Mouse (Mus musculus): ENCODE results near the gene 1700029I15Rik. TPM values are rescaled to one million over a fixed set of nuclear protein-coding genes. Genes with fewer than 3 reads are reported as not detected.

1700029I15Rik gene
- polyA plus RNA-seq, 2 experiments: 0.85 to 1.1 TPM

DNA sequence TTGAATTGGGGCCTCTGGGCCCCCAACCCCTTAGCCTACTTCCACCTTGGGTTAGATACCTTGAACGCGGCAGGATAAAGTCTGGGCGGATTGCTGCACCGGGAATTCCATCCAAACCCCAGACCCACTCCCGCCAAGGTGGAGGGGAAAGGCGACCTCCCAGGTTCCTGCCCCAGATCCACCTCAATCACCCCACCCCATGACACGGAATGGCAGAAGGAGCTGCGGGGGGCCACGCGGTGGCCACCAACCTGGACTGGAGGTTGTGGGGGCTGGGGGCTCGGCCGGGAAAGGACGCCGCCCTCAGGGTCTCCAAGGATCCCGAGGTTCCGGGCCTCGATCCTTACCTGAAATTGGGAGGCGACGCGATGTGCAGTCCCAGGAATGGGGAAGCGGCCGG, 18.3 kb downstream of the 1700029I15Rik start:
- TF ChIP-seq EP300 (IDR thresholded peaks at IDR 0.05; ENCODE audit: low read depth): no peak
- no peak for TF ChIP-seq CTCF (IDR thresholded peaks at IDR 0.05; ENCODE audit: low read depth)
- DNase-seq (ENCODE audit: low read depth in 3 of 3, low spot score in 3 of 3): no peak
- peak overlapping the region; percentile 58 for H3K4me2 ChIP-seq (ENCODE audit: low read depth)
- 9% methylated on average over 22 of the region's 22 CpGs for WGBS (ENCODE audit: insufficient replicate concordance)
- no peak overlapping the region for H3K27ac ChIP-seq
- no peaks in the 10 kb centered on the region for H3K9me3 ChIP-seq (ENCODE audit: control insufficient read depth, low read length)
- H3K27me3 ChIP-seq (ENCODE audit: control insufficient read depth, insufficient read depth, low read length): peaks cover 13% of the 10 kb centered on the region
- peaks cover 0 to 2% of the 10 kb centered on the region in 2 experiments; a peak in 1 of 4 replicates for H3K4me1 ChIP-seq (replicated peaks; ENCODE audit: control insufficient read depth in 2 of 2, insufficient read depth in 2 of 2, low read length in 1 of 2)
- ATAC-seq (ENCODE audit: insufficient read depth): no peak
- peak overlapping the region in 1 of 2 experiments; percentile 51; a peak in 3 of 4 replicates for H3K4me3 ChIP-seq (ENCODE audit: insufficient read depth in 1 of 2, low read depth in 2 of 2, low read length in 2 of 2)
- H3K9ac ChIP-seq (replicated peaks): no peak overlapping the region
- H3K36me3 ChIP-seq (replicated peaks; ENCODE audit: control insufficient read depth, insufficient read depth, low read depth): no peaks in the 10 kb centered on the region; the same call in 1 of the 2 replicates

DNA sequence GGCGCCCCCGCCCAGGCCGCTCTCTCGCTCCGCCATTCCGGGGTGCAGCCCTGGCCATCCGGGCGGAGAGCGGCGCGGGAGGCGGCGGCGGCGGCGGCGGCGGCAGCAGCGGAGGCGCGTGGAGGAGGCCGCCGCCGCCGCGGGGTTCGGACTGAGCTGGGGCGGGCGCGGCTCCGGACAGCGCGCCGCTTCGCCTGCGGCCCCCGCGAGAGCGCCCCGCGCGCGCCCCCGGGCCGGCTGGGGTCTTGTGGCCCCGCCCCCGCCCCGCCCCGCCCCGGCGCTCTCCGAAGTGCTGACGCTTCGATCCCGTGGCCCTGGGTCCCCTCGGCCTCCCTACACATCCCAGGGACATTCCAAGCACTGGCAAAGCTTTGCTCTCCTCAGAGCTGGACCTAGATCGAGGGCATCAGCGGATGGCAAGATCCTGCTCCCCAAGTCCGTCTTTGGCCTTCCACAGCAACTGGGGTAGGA, 18.8 kb downstream of the 1700029I15Rik start, which contains the start of gene Mapk8ip1:
Gene Mapk8ip1 (minus strand): TSS at position 173 of the 471 bp plus-strand sequence.
- 2% methylated on average over 52 of the region's 59 CpGs for WGBS (ENCODE audit: insufficient replicate concordance)
- Histone ChIP-seq H3K36me3 (replicated peaks; ENCODE audit: control insufficient read depth, insufficient read depth, low read depth) (no peaks in the 10 kb centered on the region; the same call in 1 of the 2 replicates), H3K27me3 (ENCODE audit: control insufficient read depth, insufficient read depth, low read length) (peaks cover 13% of the 10 kb centered on the region), H3K4me3 (ENCODE audit: insufficient read depth in 1 of 2, low read depth in 2 of 2, low read length in 2 of 2) (peak within 1 kb of the TSS; percentile 36 to 51), H3K9ac (replicated peaks) (no peak within 1 kb of the TSS), H3K9me3 (ENCODE audit: control insufficient read depth, low read length) (no peaks in the 10 kb centered on the region), H3K27ac (no peak within 1 kb of the TSS), H3K4me2 (ENCODE audit: low read depth) (peak within 1 kb of the TSS; percentile 58), H3K4me1 (replicated peaks; ENCODE audit: control insufficient read depth in 2 of 2, insufficient read depth in 2 of 2, low read length in 1 of 2) (peaks cover 0 to 2% of the 10 kb centered on the region in 2 experiments; a peak in 1 of 4 replicates)
- 0 out of 2 replicates have a peak, but pooled peaks have one; percentile 22 for ATAC-seq (ENCODE audit: insufficient read depth)
- TF ChIP-seq EP300 (IDR thresholded peaks at IDR 0.05; ENCODE audit: low read depth) (no peak), CTCF (IDR thresholded peaks at IDR 0.05; ENCODE audit: low read depth) (no peak)
- DNase-seq (ENCODE audit: low read depth in 3 of 3, low spot score in 3 of 3): no peak

DNA sequence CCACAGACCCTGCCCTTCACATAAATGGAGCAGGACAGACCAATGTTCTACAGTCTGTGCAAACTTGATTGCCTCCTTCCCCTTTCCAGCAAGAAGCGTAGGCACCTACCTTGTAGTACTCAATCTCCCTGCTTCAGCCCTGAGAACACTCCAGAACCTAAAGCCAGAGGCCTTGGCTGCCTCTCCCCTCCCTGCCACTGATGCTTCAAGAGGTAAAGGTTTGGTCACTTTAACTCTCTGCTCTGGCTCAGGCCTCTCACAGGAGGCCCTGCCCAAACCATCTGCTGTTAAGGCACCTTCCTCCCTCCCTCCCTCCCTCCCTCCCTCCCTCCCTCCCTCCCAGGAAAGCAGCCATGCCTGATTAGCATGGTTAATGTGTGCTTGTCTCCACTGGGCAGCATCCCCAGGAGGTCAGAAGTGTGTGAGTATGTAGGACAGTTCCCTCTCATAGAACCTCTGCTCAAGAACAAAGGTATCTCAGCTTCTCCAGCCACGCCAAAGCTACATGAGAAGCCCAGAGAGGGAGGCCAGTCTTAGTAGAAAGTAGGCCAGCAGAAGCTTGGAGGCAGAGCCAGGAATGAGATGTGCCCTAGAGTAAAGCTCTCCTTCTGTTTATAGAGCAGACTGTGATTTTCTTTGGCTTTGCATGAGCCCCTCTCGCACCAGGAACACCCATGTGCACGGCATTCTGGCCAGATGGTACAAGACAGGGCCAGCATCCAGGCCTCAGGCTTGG, 20.4 kb downstream of the 1700029I15Rik start:
- WGBS (ENCODE audit: insufficient replicate concordance): 68% methylated on average over 4 of the region's 4 CpGs
- no peak for DNase-seq (ENCODE audit: low read depth in 3 of 3, low spot score in 3 of 3)
- ATAC-seq (ENCODE audit: insufficient read depth): no peak

DNA sequence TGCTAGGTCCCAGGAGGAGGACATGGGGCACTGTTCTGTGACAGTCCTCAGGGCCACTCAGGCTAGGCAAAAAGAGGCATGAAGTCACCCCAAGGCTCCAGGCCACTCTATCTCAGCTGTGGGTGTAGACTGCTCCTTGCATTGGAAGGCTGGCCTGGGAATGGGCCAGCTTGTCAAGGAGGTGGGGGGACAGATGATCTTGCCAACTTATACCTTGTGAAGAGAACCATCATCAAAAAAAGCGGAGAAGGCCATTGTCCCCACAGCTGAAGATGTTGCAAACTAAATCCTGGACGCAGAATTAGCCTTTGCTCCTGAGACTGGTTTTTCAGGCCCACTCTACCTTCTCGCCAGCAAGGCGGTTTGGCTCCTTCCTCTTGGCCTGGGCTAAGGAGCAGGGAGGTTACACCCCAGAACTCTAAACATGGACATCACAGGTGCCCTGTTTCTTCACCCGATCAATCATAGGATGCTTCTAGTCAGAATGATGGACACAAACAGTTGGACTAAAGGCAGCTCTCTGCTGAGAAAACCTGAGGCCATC, 21.5 kb downstream of the 1700029I15Rik start:
- ATAC-seq (ENCODE audit: insufficient read depth) (no peak), DNase-seq (ENCODE audit: low read depth in 3 of 3, low spot score in 3 of 3) (no peak)
- 79% methylated on average over 5 of the region's 5 CpGs for WGBS (ENCODE audit: insufficient replicate concordance)
- Histone ChIP-seq H3K4me3 (ENCODE audit: insufficient read depth in 1 of 2, low read depth in 2 of 2, low read length in 2 of 2) (no peak overlapping the region), H3K27ac (no peak overlapping the region), H3K9ac (replicated peaks) (no peak overlapping the region), H3K9me3 (ENCODE audit: control insufficient read depth, low read length) (no peaks in the 10 kb centered on the region), H3K36me3 (replicated peaks; ENCODE audit: control insufficient read depth, insufficient read depth, low read depth) (no peaks in the 10 kb centered on the region; the same call in 1 of the 2 replicates), H3K4me1 (replicated peaks; ENCODE audit: control insufficient read depth in 2 of 2, insufficient read depth in 2 of 2, low read length in 1 of 2) (peaks cover 0 to 2% of the 10 kb centered on the region in 2 experiments; a peak in 1 of 4 replicates), H3K27me3 (ENCODE audit: control insufficient read depth, insufficient read depth, low read length) (peaks cover 13% of the 10 kb centered on the region), H3K4me2 (ENCODE audit: low read depth) (no peak overlapping the region)
- TF ChIP-seq EP300 (IDR thresholded peaks at IDR 0.05; ENCODE audit: low read depth) (no peak), CTCF (IDR thresholded peaks at IDR 0.05; ENCODE audit: low read depth) (no peak)

More for the DNA sequence above, 20.4 kb downstream of the 1700029I15Rik start:
- H3K9ac ChIP-seq (replicated peaks): no peak overlapping the region
- no peaks in the 10 kb centered on the region; the same call in 1 of the 2 replicates for H3K36me3 ChIP-seq (replicated peaks; ENCODE audit: control insufficient read depth, insufficient read depth, low read depth)
- H3K9me3 ChIP-seq (ENCODE audit: control insufficient read depth, low read length): no peaks in the 10 kb centered on the region
- no peak overlapping the region for H3K4me3 ChIP-seq (ENCODE audit: insufficient read depth in 1 of 2, low read depth in 2 of 2, low read length in 2 of 2)
- peaks cover 13% of the 10 kb centered on the region for H3K27me3 ChIP-seq (ENCODE audit: control insufficient read depth, insufficient read depth, low read length)
- H3K27ac ChIP-seq: no peak overlapping the region
- no peak overlapping the region for H3K4me2 ChIP-seq (ENCODE audit: low read depth)
- TF ChIP-seq EP300 (IDR thresholded peaks at IDR 0.05; ENCODE audit: low read depth) (no peak), CTCF (IDR thresholded peaks at IDR 0.05; ENCODE audit: low read depth) (no peak)
- H3K4me1 ChIP-seq (replicated peaks; ENCODE audit: control insufficient read depth in 2 of 2, insufficient read depth in 2 of 2, low read length in 1 of 2): peaks cover 0 to 2% of the 10 kb centered on the region in 2 experiments; a peak in 1 of 4 replicates

DNA sequence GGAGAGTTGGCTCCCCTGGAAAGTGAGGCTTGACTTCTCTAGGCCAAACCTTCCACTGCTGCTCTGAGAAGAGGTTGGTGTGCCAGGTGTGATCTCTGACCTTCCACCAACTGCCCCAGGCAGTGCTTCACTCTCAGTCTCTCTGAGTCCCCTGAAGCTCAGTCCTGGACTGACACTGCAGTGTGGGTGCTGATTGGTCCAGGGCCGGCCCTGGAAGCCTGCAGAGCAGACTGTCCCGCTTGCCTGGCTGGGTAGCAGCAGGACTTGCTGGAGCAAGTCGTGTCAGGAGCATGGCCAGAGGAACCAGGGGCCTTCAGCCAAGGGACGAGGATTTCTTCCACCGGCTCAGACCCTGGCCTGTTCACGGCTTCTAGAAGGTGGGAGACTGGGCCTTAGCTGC, 22.4 kb downstream of the 1700029I15Rik start:
- 75% methylated on average over 6 of the region's 6 CpGs for WGBS (ENCODE audit: insufficient replicate concordance)
- Histone ChIP-seq H3K27ac (no peak overlapping the region), H3K4me3 (ENCODE audit: insufficient read depth in 1 of 2, low read depth in 2 of 2, low read length in 2 of 2) (no peak overlapping the region), H3K9me3 (ENCODE audit: control insufficient read depth, low read length) (no peaks in the 10 kb centered on the region), H3K4me1 (replicated peaks; ENCODE audit: control insufficient read depth in 2 of 2, insufficient read depth in 2 of 2, low read length in 1 of 2) (peaks cover 0 to 2% of the 10 kb centered on the region in 2 experiments; a peak in 1 of 4 replicates), H3K27me3 (ENCODE audit: control insufficient read depth, insufficient read depth, low read length) (peaks cover 13% of the 10 kb centered on the region), H3K36me3 (replicated peaks; ENCODE audit: control insufficient read depth, insufficient read depth, low read depth) (peaks cover 3% of the 10 kb centered on the region), H3K9ac (replicated peaks) (no peak overlapping the region), H3K4me2 (ENCODE audit: low read depth) (no peak overlapping the region)
- TF ChIP-seq EP300 (IDR thresholded peaks at IDR 0.05; ENCODE audit: low read depth) (no peak), CTCF (IDR thresholded peaks at IDR 0.05; ENCODE audit: low read depth) (no peak)
- ATAC-seq (ENCODE audit: insufficient read depth): no peak
- no peak for DNase-seq (ENCODE audit: low read depth in 3 of 3, low spot score in 3 of 3)

Measured in liver, embryonic 14.5 days (tissue).